Mouse (Mus musculus): Measurements from ENCODE around the gene Fhdc1.

The Fhdc1 gene

GRCm38 (mm10) chr3:84431257-84431656 lies 49.0 kb downstream of the Fhdc1 start:
- DNase-seq (ENCODE audit: low spot score) = no peak

DNA sequence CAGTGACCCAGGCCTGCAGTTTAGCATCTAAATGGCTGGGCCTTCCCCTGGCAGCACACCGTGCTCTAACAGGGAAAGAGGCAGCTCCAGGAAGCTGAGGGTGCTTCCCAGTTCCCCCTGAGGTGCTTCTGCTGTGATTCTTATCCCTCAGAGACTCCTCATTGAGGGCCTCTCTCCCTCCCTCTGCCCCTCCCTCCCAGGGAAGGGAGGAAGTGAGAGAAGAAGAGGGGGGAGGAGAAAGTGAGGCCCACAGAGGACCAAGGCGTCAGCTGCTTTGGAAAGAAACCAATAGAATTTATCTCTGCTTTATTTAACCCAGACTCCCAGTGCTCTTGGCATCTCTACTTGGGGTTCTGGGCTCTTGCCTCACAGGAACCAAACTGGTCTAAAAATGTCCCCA lies 50.1 kb downstream of the Fhdc1 start:
- DNase-seq (ENCODE audit: low spot score) = no peak

GRCm38 (mm10) chr3:84428994-84429725 lies 51.1 kb downstream of the Fhdc1 start:
- no peak for DNase-seq (ENCODE audit: low spot score)

GRCm38 (mm10) chr3:84427779-84428178 lies 52.5 kb downstream of the Fhdc1 start:
- no peak for DNase-seq (ENCODE audit: low spot score)

DNA sequence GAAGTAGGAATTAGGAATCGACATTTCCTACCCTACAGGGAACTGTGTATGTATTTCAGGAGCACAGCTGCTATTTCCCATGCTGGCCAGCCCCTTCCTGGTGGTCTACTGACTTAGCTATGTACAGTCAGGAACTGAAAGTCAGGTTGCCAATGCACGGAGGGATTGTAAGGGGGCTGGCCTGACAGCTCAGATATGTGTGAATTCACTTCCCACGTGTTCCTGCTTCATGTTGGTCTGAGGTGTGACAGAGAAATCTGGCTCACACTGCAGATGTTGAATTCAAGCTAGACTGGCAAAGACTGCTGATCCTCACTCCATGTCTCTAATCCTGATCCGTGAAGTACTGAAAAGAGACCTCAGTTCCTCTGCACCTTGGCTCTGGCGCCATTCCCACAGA lies 57.9 kb downstream of the Fhdc1 start:
- DNase-seq (ENCODE audit: low spot score) = no peak

DNA sequence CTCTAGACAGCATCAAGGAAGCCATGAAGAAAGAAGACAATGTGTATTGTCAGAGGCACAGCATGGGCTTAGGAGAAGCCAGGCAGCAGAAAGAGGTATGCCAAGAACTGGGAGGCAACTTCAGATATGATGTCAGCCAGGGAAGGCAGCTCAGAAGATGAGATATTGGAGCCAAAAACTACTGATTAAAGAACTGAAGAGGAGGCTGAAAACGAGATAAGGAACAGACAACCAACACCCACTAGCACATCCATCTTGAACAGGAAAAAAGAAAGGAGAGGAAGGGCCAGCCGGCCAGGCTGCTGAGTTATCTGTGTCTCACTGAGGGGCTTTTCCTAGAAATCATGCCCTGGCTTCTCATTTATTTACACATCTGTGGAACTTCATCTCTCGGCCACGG lies 66.4 kb downstream of the Fhdc1 start:
- DNase-seq (ENCODE audit: low spot score) = no peak

DNA sequence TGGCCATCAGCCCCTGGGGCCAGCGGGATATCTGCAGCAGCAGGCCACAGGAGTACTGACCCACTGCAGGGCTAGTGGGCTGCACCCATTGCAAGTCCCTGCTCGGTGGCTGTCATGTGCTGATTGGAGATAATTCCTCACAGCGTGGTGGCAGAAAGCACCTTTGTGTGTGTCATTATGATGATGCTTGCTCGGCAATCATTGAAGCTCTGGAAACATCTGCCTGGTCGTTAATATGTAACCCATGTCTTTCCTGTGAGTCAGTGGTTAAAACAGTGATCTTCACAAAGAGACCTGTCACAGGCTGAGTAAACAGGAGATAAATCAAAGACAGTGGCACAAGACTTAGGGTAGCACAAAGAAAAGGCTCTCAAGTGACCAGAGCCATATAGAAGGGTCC lies 67.3 kb downstream of the Fhdc1 start:
- DNase-seq (ENCODE audit: low spot score) = no peak

GRCm38 (mm10) chr3:84409474-84409862 lies 70.8 kb downstream of the Fhdc1 start:
- DNase-seq (ENCODE audit: low spot score) = no peak

DNA sequence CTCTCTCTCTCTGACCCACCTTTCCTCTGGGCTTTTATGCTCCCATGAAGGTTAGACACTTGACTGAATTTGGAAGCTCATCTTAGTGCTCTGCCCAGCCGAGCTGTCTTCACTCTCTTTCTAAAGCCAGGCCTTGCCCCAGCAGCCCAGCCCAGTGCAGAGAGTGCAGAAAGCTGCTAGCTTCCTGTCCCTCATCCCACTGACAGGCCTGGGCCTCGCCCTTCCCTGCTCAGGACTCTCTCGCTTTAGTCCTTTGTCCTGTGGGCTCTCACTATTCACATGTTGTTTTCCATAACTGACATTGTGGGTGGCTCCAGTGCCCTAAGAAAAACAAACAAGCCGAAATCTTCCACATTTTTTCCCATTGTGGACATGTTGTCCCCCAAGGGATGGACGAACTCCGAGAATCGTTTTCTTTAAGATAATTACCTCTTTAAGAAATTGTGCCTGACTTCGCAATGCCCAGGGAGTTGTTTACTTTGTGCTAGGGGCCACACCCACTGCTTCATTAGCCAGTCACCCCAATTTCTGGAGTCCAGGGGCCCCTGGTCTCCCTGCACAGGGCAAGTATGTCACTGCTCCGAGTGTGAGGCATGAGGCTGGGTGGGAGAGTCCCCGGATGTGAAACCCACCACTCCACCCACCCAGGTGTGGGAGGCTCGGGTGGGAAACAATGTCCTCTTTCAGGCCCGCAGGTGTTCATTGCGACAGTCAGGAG lies 71.3 kb downstream of the Fhdc1 start:
- no peak for DNase-seq (ENCODE audit: low spot score)

DNA sequence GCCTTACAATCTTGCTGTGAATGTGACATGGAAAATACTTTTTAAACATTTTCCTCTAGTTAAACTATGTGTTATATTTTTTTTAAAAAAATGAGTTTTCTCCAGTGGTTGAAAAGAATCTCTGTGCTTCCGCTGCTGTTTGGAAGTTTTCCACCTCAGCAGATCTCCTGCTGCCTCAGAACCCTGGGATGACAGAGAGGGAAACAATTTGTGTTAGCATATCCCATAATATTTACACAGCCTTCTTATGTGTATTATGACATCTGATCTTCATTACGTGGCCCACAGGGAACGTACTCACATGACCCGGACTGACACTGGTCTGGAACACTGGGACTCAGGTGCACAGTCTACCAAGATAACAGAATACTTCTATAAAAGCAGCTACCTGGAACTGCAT lies 74.7 kb downstream of the Fhdc1 start:
- DNase-seq (ENCODE audit: low spot score) = no peak

DNA sequence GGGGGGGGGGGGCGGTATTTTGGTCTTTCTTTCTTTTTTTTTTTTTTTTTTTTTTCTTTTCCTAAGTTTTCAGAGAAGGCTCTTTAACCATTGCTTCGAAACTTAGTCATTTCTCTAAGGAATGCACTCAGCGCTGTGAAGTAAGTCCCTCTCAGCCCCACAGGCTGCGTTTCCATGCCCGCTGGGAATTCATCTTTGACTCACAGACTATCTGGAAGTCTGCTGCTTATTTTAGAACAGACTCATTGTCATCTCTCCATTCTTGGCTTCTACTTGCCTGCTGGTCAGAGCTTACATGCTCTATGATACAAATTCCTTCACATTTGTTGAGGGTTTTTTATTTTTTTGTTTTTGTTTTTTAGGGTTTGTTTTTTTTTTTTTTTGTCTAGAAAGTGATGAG lies 76.8 kb downstream of the Fhdc1 start:
- no peak for DNase-seq (ENCODE audit: low spot score)

- no peak for DNase-seq (ENCODE audit: low spot score)
Observed at GRCm38 (mm10) chr3:84402716-84403115, 77.5 kb downstream of the Fhdc1 start.

DNA sequence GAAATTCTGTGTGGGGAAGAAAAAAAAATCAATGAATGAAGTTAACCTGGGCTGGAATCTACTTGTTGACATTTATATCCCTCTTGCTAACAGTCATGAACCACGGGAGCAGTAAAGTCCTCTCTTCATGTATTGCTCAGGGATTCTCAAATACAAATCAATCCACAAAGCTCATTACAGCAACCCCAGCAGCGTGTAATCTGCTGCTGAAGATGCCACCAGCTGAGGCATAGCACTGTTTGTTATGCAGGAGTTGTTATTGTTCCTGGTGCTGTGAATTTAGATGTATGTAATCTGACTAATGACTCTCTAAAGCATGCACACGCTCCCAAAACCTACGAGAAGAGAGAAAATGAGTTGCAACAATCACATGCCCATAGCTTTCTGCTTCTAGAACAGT lies 82.3 kb downstream of the Fhdc1 start:
- DNase-seq (ENCODE audit: low spot score) = no peak

DNA sequence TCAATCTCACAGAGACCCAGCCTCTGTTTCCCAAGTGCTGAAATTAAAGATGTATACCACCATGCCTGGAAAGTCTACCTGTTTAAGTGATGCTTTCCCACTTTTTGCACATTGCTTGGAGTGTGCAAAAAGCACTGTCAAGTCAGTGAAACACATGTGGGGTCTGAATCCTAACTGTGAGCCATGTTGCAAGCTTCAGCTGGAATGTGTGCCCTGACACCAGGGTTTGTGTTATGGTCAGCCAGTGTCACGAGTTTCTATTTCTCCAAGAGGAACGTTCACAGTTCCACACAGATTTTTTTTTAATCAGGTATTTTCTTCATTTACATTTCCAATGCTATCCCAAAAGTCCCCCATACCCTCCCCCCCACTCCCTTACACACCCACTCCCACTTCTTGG lies 84.0 kb downstream of the Fhdc1 start:
- no peak for DNase-seq (ENCODE audit: low spot score)

DNA sequence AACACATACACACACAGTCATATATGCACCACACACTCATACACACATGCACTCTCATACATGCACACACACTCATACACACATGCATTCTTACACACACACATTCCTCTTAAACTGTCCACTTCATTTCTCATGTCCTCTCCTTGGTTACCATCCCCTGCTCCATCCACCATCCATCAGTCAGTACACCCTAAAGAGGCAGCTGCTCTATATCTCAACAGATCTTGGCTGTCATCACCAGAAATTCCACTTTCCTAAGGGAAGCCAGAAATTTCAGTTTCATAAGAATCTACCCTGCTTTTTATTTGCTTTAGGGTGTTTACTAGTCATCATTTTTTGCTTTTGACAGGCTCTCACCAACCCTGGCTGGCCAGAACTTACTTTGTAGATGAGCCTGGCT lies 84.4 kb downstream of the Fhdc1 start:
- no peak for DNase-seq (ENCODE audit: low spot score)

- DNase-seq (ENCODE audit: low spot score) = no peak
Observed at GRCm38 (mm10) chr3:84394841-84395447, 85.3 kb downstream of the Fhdc1 start.
